Mouse (Mus musculus) erythroid progenitor cell, adult 5-6 weeks (primary cell): ENCODE results near the gene Tmem132d. TPM values are rescaled to one million over a fixed set of nuclear protein-coding genes. Genes with fewer than 3 reads are reported as not detected.

ENCODE experiments used
- ATAC-seq: replicated peaks from 2 replicates; pipeline ENCODE4 v1.8.0; 2016; ENCODE audit warnings: moderate number of reproducible peaks, mild to moderate bottlenecking, moderate TSS enrichment, inconsistent platforms; ENCODE audit not compliant: poor library complexity, low FRiP score, severe bottlenecking
- total RNA-seq, 2 experiments: library from RNA; stranded (forward) in 1 of 2; stranded (reverse) in 1 of 2; fragments of 150-400 nt in 1 of 2; fragments of 186-747, 209-891 nt in 1 of 2; gene quantifications; 2 replicates each; pipeline versions ENCODE4 v1.2.3 to v1.2.4; 2015 to 2017; ENCODE audit warnings: low replicate concordance in 2 of 2

Tmem132d gene
- total RNA-seq (2015; ENCODE audit: low replicate concordance) (not detected in 2 replicates), total RNA-seq (2017; ENCODE audit: low replicate concordance) (not detected in 2 replicates)

- ATAC-seq, result no peak
Observed at GRCm38 (mm10) chr5:128432916-128433315, at the start of gene Tmem132d. Gene Tmem132d, minus strand, starts transcription at chr5:128433077.

GRCm38 (mm10) chr5:128480816-128481215, 47.9 kb upstream of the Tmem132d start:
- ATAC-seq, result no peak

- ATAC-seq, result no peak
Observed at GRCm38 (mm10) chr5:128475372-128475771, 42.5 kb upstream of the Tmem132d start.

- ATAC-seq, result no peak
Observed at GRCm38 (mm10) chr5:128469812-128470211, 36.9 kb upstream of the Tmem132d start.

- no peak for ATAC-seq
Observed at GRCm38 (mm10) chr5:128464514-128464913, 31.6 kb upstream of the Tmem132d start.

GRCm38 (mm10) chr5:128460605-128461004, 27.7 kb upstream of the Tmem132d start:
- no peak for ATAC-seq

- no peak for ATAC-seq
Observed at GRCm38 (mm10) chr5:128455732-128456131, 22.9 kb upstream of the Tmem132d start.

- no peak for ATAC-seq
Observed at GRCm38 (mm10) chr5:128452196-128452595, 19.3 kb upstream of the Tmem132d start.

- ATAC-seq, result no peak
Observed at GRCm38 (mm10) chr5:128450808-128451207, 17.9 kb upstream of the Tmem132d start.

- ATAC-seq, result no peak
Observed at GRCm38 (mm10) chr5:128444876-128445275, 12.0 kb upstream of the Tmem132d start.

- no peak for ATAC-seq
Observed at GRCm38 (mm10) chr5:128443848-128444247, 11.0 kb upstream of the Tmem132d start.

GRCm38 (mm10) chr5:128441121-128441520, 8.2 kb upstream of the Tmem132d start:
- no peak for ATAC-seq

GRCm38 (mm10) chr5:128439828-128440227, 7.0 kb upstream of the Tmem132d start:
- ATAC-seq, result no peak

GRCm38 (mm10) chr5:128438078-128438477, 5.2 kb upstream of the Tmem132d start:
- ATAC-seq, result no peak

GRCm38 (mm10) chr5:128436909-128437308, 4.0 kb upstream of the Tmem132d start:
- ATAC-seq, result no peak

GRCm38 (mm10) chr5:128435683-128436082, 2.8 kb upstream of the Tmem132d start:
- no peak for ATAC-seq

- ATAC-seq, result no peak
Observed at GRCm38 (mm10) chr5:128433786-128434185, 909 bp upstream of the Tmem132d start.

GRCm38 (mm10) chr5:128432422-128432821, 455 bp downstream of the Tmem132d start:
- no peak for ATAC-seq

- ATAC-seq, result no peak
Observed at GRCm38 (mm10) chr5:128424636-128425035, 8.2 kb downstream of the Tmem132d start.

- ATAC-seq, result no peak
Observed at GRCm38 (mm10) chr5:128424213-128424612, 8.7 kb downstream of the Tmem132d start.

- ATAC-seq, result no peak
Observed at GRCm38 (mm10) chr5:128422090-128422489, 10.8 kb downstream of the Tmem132d start.

- ATAC-seq, result no peak
Observed at GRCm38 (mm10) chr5:128418149-128418710, 14.6 kb downstream of the Tmem132d start.
